Mouse (Mus musculus) stomach, postnatal 0 days (tissue): Measurements from ENCODE around the gene Ptpn9. TPM values are rescaled to one million over a fixed set of nuclear protein-coding genes. Genes with fewer than 3 reads are reported as not detected.
A peak's percentile ranks its signal among the peaks of the same experiment; 100 is the strongest.

Experiments used
- ATAC-seq: fragments of 200-750 bp; cut with Nextera tagmentation; 2 replicates; pipeline ENCODE4 v1.8.0; 2017; ENCODE audit not compliant: low FRiP score, low TSS enrichment
- DNase-seq: peaks from one replicate; pipeline ENCODE4 v3.0.0-alpha.2; 2016; ENCODE audit warnings: low spot score
- H3K27ac ChIP-seq: fragments of 300-500 bp; sonication (generic); replicated peaks from 2 replicates; pipeline ENCODE4 v1.5.1; 2014; ENCODE audit warnings: mild to moderate bottlenecking, control low read depth
- H3K27me3 ChIP-seq: fragments of 300-500 bp; sonication (generic); 2 replicates; pipeline ENCODE4 v1.6.1; 2014; ENCODE audit warnings: low read length; ENCODE audit not compliant: control insufficient read depth, insufficient read depth
- H3K36me3 ChIP-seq: fragments of 300-500 bp; sonication (generic); 2 replicates; pipeline ENCODE4 v1.6.1; 2014; ENCODE audit warnings: low read length, mixed read lengths; ENCODE audit not compliant: control insufficient read depth, insufficient read depth
- H3K4me1 ChIP-seq: fragments of 300-500 bp; sonication (generic); replicated peaks from 2 replicates; pipeline ENCODE4 v1.6.1; 2014; ENCODE audit warnings: antibody characterized with exemption; ENCODE audit not compliant: control insufficient read depth, insufficient read depth
- H3K4me2 ChIP-seq: fragments of 300-500 bp; sonication (generic); replicated peaks from 2 replicates; pipeline ENCODE4 v1.6.1; 2014; ENCODE audit warnings: low read depth, mild to moderate bottlenecking, control low read depth, moderate library complexity
- H3K4me3 ChIP-seq: fragments of 300-500 bp; sonication (generic); 2 replicates; pipeline ENCODE4 v1.5.1; 2014; ENCODE audit warnings: low read depth, low read length, control low read depth
- H3K9ac ChIP-seq: fragments of 300-500 bp; sonication (generic); 2 replicates; pipeline ENCODE4 v1.6.1; 2014; ENCODE audit warnings: mild to moderate bottlenecking, low read length, control low read depth, mixed read lengths
- H3K9me3 ChIP-seq: fragments of 300-500 bp; sonication (generic); 2 replicates; pipeline ENCODE4 v1.6.1; 2016; ENCODE audit warnings: low read length; ENCODE audit not compliant: control insufficient read depth
- CTCF ChIP-seq: IDR thresholded peaks from 2 replicates; pipeline ENCODE4 v1.5.1; 2016; ENCODE audit warnings: antibody characterized with exemption, low read depth, mild to moderate bottlenecking, moderate library complexity
- EP300 ChIP-seq: optimal IDR thresholded peaks from 2 replicates; pipeline ENCODE3; 2016; ENCODE audit warnings: antibody characterized with exemption
- WGBS: fragments of 180-500 bp; shearing (Covaris S2); extraction: QIAGEN DNeasy Blood & Tissue Kit; methylation state at CpG from one replicate; pipeline ENCODE4 v1.1.7; 2014; 5-methylcytosine and 5-hydroxymethylcytosine counted together
- polyA plus RNA-seq: library from polyadenylated mRNA; unstranded; fragments of >200 nt; fragmentation: Nextera tagmentation; extraction: Ambion mirVana; gene quantifications from 2 replicates; pipeline ENCODE4 v1.2.1, GENCODE M21; 2015

Gene Ptpn9
- polyA plus RNA-seq, 1 experiment from 2014 or later, result 11.4 TPM

GRCm38 (mm10) chr9:57003011-57003410, 8.3 kb downstream of the Ptpn9 start:
- Histone ChIP-seq H3K4me1 (no peaks in the 10 kb centered on the region), H3K4me2 (no peak overlapping the region), H3K27ac (no peak overlapping the region), H3K9ac (no peak overlapping the region), H3K27me3 (no peaks in the 10 kb centered on the region), H3K4me3 (no peak overlapping the region), H3K36me3 (no peaks in the 10 kb centered on the region), H3K9me3 (no peaks in the 10 kb centered on the region)
- TF ChIP-seq EP300 (no peak), CTCF (no peak)
- 31% methylated on average over 4 of the region's 4 CpGs for WGBS
- DNase-seq (no peak), ATAC-seq (no peak)

- no peak overlapping the region for H3K4me3 ChIP-seq
- DNase-seq, result no peak
- H3K27me3 ChIP-seq, result no peaks in the 10 kb centered on the region
- no peaks in the 10 kb centered on the region for H3K4me1 ChIP-seq
- no peak overlapping the region for H3K4me2 ChIP-seq
- ATAC-seq, result no peak
- TF ChIP-seq EP300 (no peak), CTCF (peak; percentile 9; the same call in 1 of the 2 replicates)
- WGBS, result 74% methylated on average over 1 of the region's 1 CpGs
- no peak overlapping the region for H3K9ac ChIP-seq
- H3K27ac ChIP-seq, result no peak overlapping the region
- H3K36me3 ChIP-seq, result 0 out of 2 replicates have a peak, but pooled peaks cover 2% of the 10 kb centered on the region
- H3K9me3 ChIP-seq, result 0 out of 2 replicates have a peak, but pooled peaks cover 3% of the 10 kb centered on the region
These were observed 17.7 kb downstream of the Ptpn9 start for GRCm38 (mm10) chr9:57012393-57012792.

- Histone ChIP-seq H3K27me3 (no peaks in the 10 kb centered on the region), H3K9me3 (0 out of 2 replicates have a peak, but pooled peaks cover 3% of the 10 kb centered on the region), H3K9ac (no peak overlapping the region), H3K36me3 (0 out of 2 replicates have a peak, but pooled peaks cover 2% of the 10 kb centered on the region), H3K4me1 (no peaks in the 10 kb centered on the region), H3K4me2 (no peak overlapping the region), H3K27ac (no peak overlapping the region), H3K4me3 (no peak overlapping the region)
- ATAC-seq (no peak), DNase-seq (no peak)
- no peak for TF ChIP-seq EP300
- no peak for TF ChIP-seq CTCF
- WGBS, result 89% methylated on average over 4 of the region's 4 CpGs
These were observed 18.2 kb downstream of the Ptpn9 start for GRCm38 (mm10) chr9:57012895-57013294.

GRCm38 (mm10) chr9:57013756-57014155, 19.0 kb downstream of the Ptpn9 start:
- H3K27ac ChIP-seq, result no peak overlapping the region
- ATAC-seq (no peak), DNase-seq (no peak)
- H3K9me3 ChIP-seq, result 0 out of 2 replicates have a peak, but pooled peaks cover 3% of the 10 kb centered on the region
- H3K4me1 ChIP-seq, result no peaks in the 10 kb centered on the region
- TF ChIP-seq CTCF (no peak), EP300 (no peak)
- H3K4me3 ChIP-seq, result no peak overlapping the region
- H3K27me3 ChIP-seq, result no peaks in the 10 kb centered on the region
- no peak overlapping the region for H3K9ac ChIP-seq
- H3K4me2 ChIP-seq, result no peak overlapping the region
- H3K36me3 ChIP-seq, result 0 out of 2 replicates have a peak, but pooled peaks cover 2% of the 10 kb centered on the region
- 75% methylated on average over 1 of the region's 1 CpGs for WGBS

GRCm38 (mm10) chr9:57014766-57015165, 20.0 kb downstream of the Ptpn9 start:
- no peak for ATAC-seq
- DNase-seq, result no peak
- no peaks in the 10 kb centered on the region for H3K4me1 ChIP-seq
- H3K27ac ChIP-seq, result no peak overlapping the region
- 74% methylated on average over 1 of the region's 1 CpGs for WGBS
- H3K9ac ChIP-seq, result no peak overlapping the region
- no peak overlapping the region for H3K4me2 ChIP-seq
- 0 out of 2 replicates have a peak, but pooled peaks cover 3% of the 10 kb centered on the region for H3K9me3 ChIP-seq
- H3K27me3 ChIP-seq, result no peaks in the 10 kb centered on the region
- TF ChIP-seq CTCF, result peak; percentile 40
- TF ChIP-seq EP300, result no peak
- H3K4me3 ChIP-seq, result no peak overlapping the region
- 0 out of 2 replicates have a peak, but pooled peaks cover 2% of the 10 kb centered on the region for H3K36me3 ChIP-seq

- DNase-seq (no peak), ATAC-seq (peak; percentile 79)
- no peak overlapping the region for H3K4me3 ChIP-seq
- H3K27me3 ChIP-seq, result no peaks in the 10 kb centered on the region
- H3K9ac ChIP-seq, result no peak overlapping the region
- H3K4me2 ChIP-seq, result no peak overlapping the region
- peak overlapping the region; percentile 9; the same call in 1 of the 2 replicates for H3K27ac ChIP-seq
- 77% methylated on average over 1 of the region's 1 CpGs for WGBS
- 0 out of 2 replicates have a peak, but pooled peaks cover 8% of the 10 kb centered on the region for H3K36me3 ChIP-seq
- TF ChIP-seq CTCF (no peak), EP300 (no peak)
- no peaks in the 10 kb centered on the region for H3K4me1 ChIP-seq
- H3K9me3 ChIP-seq, result 0 out of 2 replicates have a peak, but pooled peaks cover 3% of the 10 kb centered on the region
These were observed 22.9 kb downstream of the Ptpn9 start for GRCm38 (mm10) chr9:57017631-57018030.
